Mouse (Mus musculus): ENCODE results near the gene Ptafr. TPM values are rescaled to one million over a fixed set of nuclear protein-coding genes. Genes with fewer than 3 reads are reported as not detected.
A peak's percentile ranks its signal among the peaks of the same experiment; 100 is the strongest.

The Ptafr gene
- total and polyA plus RNA-seq, 3 experiments, result 1.7 to 3.1 (median 1.8) TPM

GRCm38 (mm10) chr4:132524321-132524741 lies 39.5 kb upstream of the Ptafr start:
- no peak for DNase-seq
- no peak overlapping the region for H3K9ac ChIP-seq (ENCODE audit: low read depth, low read length)

GRCm38 (mm10) chr4:132524808-132525207 lies 39.1 kb upstream of the Ptafr start:
- no peaks in the 10 kb centered on the region for H3K36me3 ChIP-seq (ENCODE audit: control insufficient read depth, insufficient read depth, low read length)
- no peak overlapping the region for H3K9ac ChIP-seq (ENCODE audit: low read depth, low read length)
- H3K4me1 ChIP-seq (ENCODE audit: control insufficient read depth, insufficient read depth, low read length), result no peaks in the 10 kb centered on the region
- no peak overlapping the region for H3K4me3 ChIP-seq
- H3K27me3 ChIP-seq (ENCODE audit: control insufficient read depth, insufficient read depth, low read length), result no peaks in the 10 kb centered on the region
- no peak for TF ChIP-seq CTCF (IDR thresholded peaks at IDR 0.05)
- TF ChIP-seq EP300 (IDR thresholded peaks at IDR 0.05; ENCODE audit: insufficient read depth, low read depth, low read length), result no peak
- no peak for TF ChIP-seq POLR2A (IDR thresholded peaks at IDR 0.05; ENCODE audit: insufficient read depth, low read depth, low read length)
- intact Hi-C loops (cut with DNase I), result no loop called here
- no peak for DNase-seq
- H3K79me2 ChIP-seq (replicated peaks; ENCODE audit: control insufficient read depth, insufficient read depth, low read length), result no peaks in the 10 kb centered on the region
- no peak overlapping the region for H3K27ac ChIP-seq
- WGBS, result 48% methylated on average over 6 of the region's 6 CpGs

More at GRCm38 (mm10) chr4:132524321-132524741, 39.5 kb upstream of the Ptafr start:
- intact Hi-C loops (cut with DNase I), result no loop called here
- 18% methylated on average over 11 of the region's 11 CpGs for WGBS
- no peaks in the 10 kb centered on the region for H3K27me3 ChIP-seq (ENCODE audit: control insufficient read depth, insufficient read depth, low read length)
- no peaks in the 10 kb centered on the region for H3K4me1 ChIP-seq (ENCODE audit: control insufficient read depth, insufficient read depth, low read length)
- H3K27ac ChIP-seq, result no peak overlapping the region
- H3K36me3 ChIP-seq (ENCODE audit: control insufficient read depth, insufficient read depth, low read length), result no peaks in the 10 kb centered on the region
- H3K4me3 ChIP-seq, result no peak overlapping the region
- H3K79me2 ChIP-seq (replicated peaks; ENCODE audit: control insufficient read depth, insufficient read depth, low read length), result no peaks in the 10 kb centered on the region
- TF ChIP-seq POLR2A (IDR thresholded peaks at IDR 0.05; ENCODE audit: insufficient read depth, low read depth, low read length) (no peak), CTCF (IDR thresholded peaks at IDR 0.05) (no peak), EP300 (IDR thresholded peaks at IDR 0.05; ENCODE audit: insufficient read depth, low read depth, low read length) (no peak)

- no peaks in the 10 kb centered on the region for H3K27me3 ChIP-seq (ENCODE audit: control insufficient read depth, insufficient read depth, low read length)
- no peak overlapping the region for H3K9ac ChIP-seq (ENCODE audit: low read depth, low read length)
- no peak overlapping the region for H3K4me3 ChIP-seq
- peak; percentile 54 for TF ChIP-seq CTCF (IDR thresholded peaks at IDR 0.05)
- no peak for TF ChIP-seq POLR2A (IDR thresholded peaks at IDR 0.05; ENCODE audit: insufficient read depth, low read depth, low read length)
- no peaks in the 10 kb centered on the region for H3K36me3 ChIP-seq (ENCODE audit: control insufficient read depth, insufficient read depth, low read length)
- no peak for DNase-seq
- no peaks in the 10 kb centered on the region for H3K79me2 ChIP-seq (replicated peaks; ENCODE audit: control insufficient read depth, insufficient read depth, low read length)
- H3K4me1 ChIP-seq (ENCODE audit: control insufficient read depth, insufficient read depth, low read length), result no peaks in the 10 kb centered on the region
- no peak overlapping the region for H3K27ac ChIP-seq
- intact Hi-C loops (cut with DNase I), result no loop called here
- 44% methylated on average over 2 of the region's 2 CpGs for WGBS
Measured at GRCm38 (mm10) chr4:132526678-132527077, 37.2 kb upstream of the Ptafr start.

- Histone ChIP-seq H3K9ac (ENCODE audit: low read depth, low read length) (no peak overlapping the region), H3K36me3 (ENCODE audit: control insufficient read depth, insufficient read depth, low read length) (no peaks in the 10 kb centered on the region), H3K79me2 (replicated peaks; ENCODE audit: control insufficient read depth, insufficient read depth, low read length) (no peaks in the 10 kb centered on the region), H3K4me1 (ENCODE audit: control insufficient read depth, insufficient read depth, low read length) (no peaks in the 10 kb centered on the region; the same call in 1 of the 2 replicates), H3K27me3 (ENCODE audit: control insufficient read depth, insufficient read depth, low read length) (no peaks in the 10 kb centered on the region), H3K4me3 (no peak overlapping the region), H3K27ac (no peak overlapping the region)
- no peak for DNase-seq
- intact Hi-C loops (cut with DNase I), result no loop called here
- 79% methylated on average over 8 of the region's 8 CpGs for WGBS
- TF ChIP-seq POLR2A (IDR thresholded peaks at IDR 0.05; ENCODE audit: insufficient read depth, low read depth, low read length) (no peak), CTCF (IDR thresholded peaks at IDR 0.05) (no peak)
Measured at GRCm38 (mm10) chr4:132527917-132528522, 35.8 kb upstream of the Ptafr start.

- intact Hi-C loops (cut with DNase I), result no loop called here
- no peaks in the 10 kb centered on the region for H3K79me2 ChIP-seq (replicated peaks; ENCODE audit: control insufficient read depth, insufficient read depth, low read length)
- no peaks in the 10 kb centered on the region for H3K27me3 ChIP-seq (ENCODE audit: control insufficient read depth, insufficient read depth, low read length)
- TF ChIP-seq CTCF (IDR thresholded peaks at IDR 0.05), result no peak
- TF ChIP-seq POLR2A (IDR thresholded peaks at IDR 0.05; ENCODE audit: insufficient read depth, low read depth, low read length), result no peak
- no peak for TF ChIP-seq EP300 (IDR thresholded peaks at IDR 0.05; ENCODE audit: insufficient read depth, low read depth, low read length)
- no peak overlapping the region for H3K27ac ChIP-seq
- 54% methylated on average over 4 of the region's 4 CpGs for WGBS
- peaks cover 1% of the 10 kb centered on the region; the same call in 1 of the 2 replicates for H3K4me1 ChIP-seq (ENCODE audit: control insufficient read depth, insufficient read depth, low read length)
- no peak overlapping the region for H3K4me3 ChIP-seq
- no peak overlapping the region for H3K9ac ChIP-seq (ENCODE audit: low read depth, low read length)
- no peaks in the 10 kb centered on the region for H3K36me3 ChIP-seq (ENCODE audit: control insufficient read depth, insufficient read depth, low read length)
- no peak for DNase-seq
Measured at GRCm38 (mm10) chr4:132529344-132529743, 34.5 kb upstream of the Ptafr start.

- Histone ChIP-seq H3K9ac (ENCODE audit: low read depth, low read length) (no peak overlapping the region), H3K36me3 (ENCODE audit: control insufficient read depth, insufficient read depth, low read length) (no peaks in the 10 kb centered on the region), H3K27ac (no peak overlapping the region), H3K4me3 (no peak overlapping the region), H3K79me2 (replicated peaks; ENCODE audit: control insufficient read depth, insufficient read depth, low read length) (no peaks in the 10 kb centered on the region), H3K27me3 (ENCODE audit: control insufficient read depth, insufficient read depth, low read length) (no peaks in the 10 kb centered on the region), H3K4me1 (ENCODE audit: control insufficient read depth, insufficient read depth, low read length) (peaks cover 2% of the 10 kb centered on the region; the same call in 1 of the 2 replicates)
- no peak for DNase-seq
- 93% methylated on average over 20 of the region's 20 CpGs for WGBS
- TF ChIP-seq POLR2A (IDR thresholded peaks at IDR 0.05; ENCODE audit: insufficient read depth, low read depth, low read length) (no peak), EP300 (IDR thresholded peaks at IDR 0.05; ENCODE audit: insufficient read depth, low read depth, low read length) (no peak), CTCF (IDR thresholded peaks at IDR 0.05) (no peak)
- intact Hi-C loops (cut with DNase I), result no loop called here
Measured at GRCm38 (mm10) chr4:132530033-132530804, 33.6 kb upstream of the Ptafr start.
